Comparison of ENCODE assay signal across 26 mouse cellular contexts in the genomic region with DNA sequence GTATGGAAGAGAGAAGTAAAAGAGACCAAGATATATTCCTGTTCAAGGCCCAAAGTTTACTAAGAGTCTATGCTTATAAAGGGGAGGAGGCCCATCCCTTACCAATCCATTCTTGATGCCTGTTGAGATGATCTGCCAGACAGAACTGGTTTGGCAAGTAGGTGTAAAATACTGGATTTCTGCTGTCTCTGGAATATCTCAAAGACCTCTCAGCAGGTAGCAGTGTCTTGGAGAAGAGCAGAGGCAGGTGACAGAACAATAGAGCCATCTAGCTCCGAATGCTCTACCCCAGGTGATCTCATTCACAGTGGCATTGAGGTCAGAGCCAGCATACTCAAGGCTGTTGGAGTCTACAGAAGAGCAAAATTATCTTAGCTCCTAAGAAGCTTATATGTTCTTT.
"Had no signal": no experiment of that assay in that cellular context is flagged by ENCODE, and none has a peak within 500 bp of the region (broad histone marks: within the 10 kb centered on the region; RNA-seq: fewer than 3 reads in every experiment).

No protein-coding gene starts in this region.

- H3K9me3 ChIP-seq: embryonic facial prominence, embryonic 10.5 days; embryonic facial prominence, embryonic 12.5 days; embryonic facial prominence, embryonic 13.5 days; embryonic facial prominence, embryonic 15.5 days; forebrain, embryonic 10.5 days; forebrain, embryonic 12.5 days; forebrain, embryonic 13.5 days; forebrain, embryonic 15.5 days; heart, embryonic 10.5 days had no signal

- DNase-seq: cerebellum, adult 9-11 months; cerebellum, postnatal 10 days; cerebellum, postnatal 14 days; cerebellum, postnatal 25 days; cerebellum, postnatal 36 days; embryo, embryonic 11 days; forebrain, postnatal 0 days; gastrocnemius, postnatal 10 days; gastrocnemius, postnatal 14 days; gastrocnemius, postnatal 25 days; gastrocnemius, postnatal 36 days; heart, adult 11 months; heart, adult 18-20 months; heart, adult 2 months had no signal

- ATAC-seq: forebrain, embryonic 13.5 days; forebrain, embryonic 14.5 days; forebrain, embryonic 15.5 days; forebrain, embryonic 16.5 days; forebrain, postnatal 0 days had no signal

- H3K4me1 ChIP-seq: embryonic facial prominence, embryonic 10.5 days; embryonic facial prominence, embryonic 12.5 days; embryonic facial prominence, embryonic 13.5 days; embryonic facial prominence, embryonic 15.5 days; forebrain, embryonic 10.5 days; forebrain, embryonic 12.5 days; forebrain, embryonic 13.5 days; forebrain, embryonic 15.5 days; heart, embryonic 10.5 days had no signal

- H3K27ac ChIP-seq: embryonic facial prominence, embryonic 10.5 days; embryonic facial prominence, embryonic 12.5 days; embryonic facial prominence, embryonic 13.5 days; embryonic facial prominence, embryonic 15.5 days; forebrain, embryonic 10.5 days; forebrain, embryonic 12.5 days; forebrain, embryonic 13.5 days; forebrain, embryonic 15.5 days; heart, adult 2 months; heart, embryonic 10.5 days had no signal

- H3K36me3 ChIP-seq: embryonic facial prominence, embryonic 10.5 days; embryonic facial prominence, embryonic 12.5 days; embryonic facial prominence, embryonic 13.5 days; embryonic facial prominence, embryonic 15.5 days; forebrain, embryonic 10.5 days; forebrain, embryonic 12.5 days; forebrain, embryonic 15.5 days; heart, embryonic 10.5 days had no signal

- H3K9ac ChIP-seq: embryonic facial prominence, embryonic 12.5 days; embryonic facial prominence, embryonic 13.5 days; embryonic facial prominence, embryonic 15.5 days; forebrain, embryonic 12.5 days; forebrain, embryonic 13.5 days; forebrain, embryonic 15.5 days; forebrain, postnatal 0 days had no signal

- H3K4me3 ChIP-seq: embryonic facial prominence, embryonic 10.5 days; embryonic facial prominence, embryonic 12.5 days; embryonic facial prominence, embryonic 13.5 days; embryonic facial prominence, embryonic 15.5 days; erythroblast, embryonic 14.5 days; forebrain, embryonic 10.5 days; forebrain, embryonic 12.5 days; forebrain, embryonic 13.5 days; forebrain, embryonic 15.5 days; heart, adult 2 months; heart, embryonic 10.5 days had no signal
